Mouse (Mus musculus): ENCODE results near the gene Arhgef15.
"Not testable (repeated sequence)": the region's sequence is repeated elsewhere in the genome, so short reads cannot be mapped to it uniquely, and the experiment has no call there.

Arhgef15 gene

GRCm38 (mm10) chr11:68966554-68966953, 9.3 kb upstream of the Arhgef15 start:
- in situ Hi-C loops (cut with MboI; ENCODE audit: low sequenced_read_pairs), result no loop called here

DNA sequence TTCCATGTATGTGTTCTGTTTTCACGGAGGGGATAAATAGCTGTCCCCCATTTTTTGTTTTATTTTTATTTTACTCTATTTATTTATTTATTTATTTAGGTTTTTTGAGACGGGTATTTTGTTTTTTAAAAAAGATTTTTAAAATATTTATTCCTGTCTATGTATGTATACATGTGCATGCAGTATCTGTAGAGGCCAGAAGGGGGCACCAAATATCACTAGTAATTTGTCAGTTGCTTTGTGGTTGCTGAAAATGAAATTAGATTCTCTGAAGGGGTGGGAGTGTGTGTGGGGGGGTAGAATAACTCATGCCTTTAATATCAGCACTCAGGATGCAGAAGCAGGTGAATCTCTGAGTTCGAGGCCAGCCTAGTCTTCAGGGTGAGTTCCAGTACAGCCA, 8.6 kb upstream of the Arhgef15 start:
- in situ Hi-C loops (cut with MboI; ENCODE audit: low sequenced_read_pairs), result no loop called here

DNA sequence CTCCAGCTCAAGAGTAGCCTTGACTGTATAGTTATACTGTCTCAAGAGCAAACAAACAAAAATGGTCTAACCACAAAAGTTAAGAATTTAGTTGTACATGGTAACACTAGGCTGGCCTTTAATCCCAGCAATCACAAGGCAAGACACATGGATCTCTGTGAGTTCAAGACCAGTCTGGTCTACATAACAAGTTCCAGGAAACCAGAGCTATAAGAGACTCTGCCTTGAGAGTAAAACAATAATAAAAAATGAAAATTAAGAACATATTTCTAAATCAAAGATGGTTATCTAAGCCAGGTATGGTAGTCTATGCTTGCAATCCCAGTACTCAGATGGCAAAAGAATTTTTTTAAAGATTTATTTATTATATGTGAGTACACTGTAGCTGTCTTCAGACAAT, 7.8 kb upstream of the Arhgef15 start:
- in situ Hi-C loops (cut with MboI; ENCODE audit: low sequenced_read_pairs), result no loop called here

GRCm38 (mm10) chr11:68963405-68963804, 6.1 kb upstream of the Arhgef15 start:
- in situ Hi-C loops (cut with MboI; ENCODE audit: low sequenced_read_pairs), result no loop called here

- in situ Hi-C loops (cut with MboI; ENCODE audit: low sequenced_read_pairs), result not testable (repeated sequence)
Observed at GRCm38 (mm10) chr11:68962159-68962558, 4.9 kb upstream of the Arhgef15 start.

GRCm38 (mm10) chr11:68961596-68961995, 4.3 kb upstream of the Arhgef15 start:
- in situ Hi-C loops (cut with MboI; ENCODE audit: low sequenced_read_pairs), result no loop called here

DNA sequence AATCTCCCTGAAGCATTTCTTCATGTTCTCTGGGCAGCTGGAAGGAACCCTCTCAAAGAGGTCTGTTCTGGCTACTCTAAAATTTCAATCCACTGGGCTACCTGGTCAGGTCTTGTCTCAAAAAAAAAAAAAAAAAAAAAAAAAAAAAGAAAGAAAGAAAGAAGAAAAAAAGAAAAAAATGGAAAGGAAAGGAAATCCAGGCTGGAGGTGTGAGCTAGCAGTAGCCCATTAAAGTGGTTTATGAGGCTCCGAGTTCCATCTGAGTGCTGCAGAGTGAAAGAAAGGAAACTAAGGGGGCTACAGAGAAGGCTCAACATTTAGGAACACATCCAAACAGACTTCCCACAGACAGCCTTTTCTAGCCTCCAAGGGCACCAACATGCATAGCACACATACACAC, 691 bp upstream of the Arhgef15 start:
- in situ Hi-C loops (cut with MboI; ENCODE audit: low sequenced_read_pairs), result no loop called here

- in situ Hi-C loops (cut with MboI; ENCODE audit: low sequenced_read_pairs), result no loop called here
Observed at GRCm38 (mm10) chr11:68956697-68957096, 583 bp downstream of the Arhgef15 start.

- in situ Hi-C loops (cut with MboI; ENCODE audit: low sequenced_read_pairs), result no loop called here
Observed at GRCm38 (mm10) chr11:68956107-68956506, 1.2 kb downstream of the Arhgef15 start.

GRCm38 (mm10) chr11:68955473-68955872, 1.8 kb downstream of the Arhgef15 start:
- in situ Hi-C loops (cut with MboI; ENCODE audit: low sequenced_read_pairs), result no loop called here

DNA sequence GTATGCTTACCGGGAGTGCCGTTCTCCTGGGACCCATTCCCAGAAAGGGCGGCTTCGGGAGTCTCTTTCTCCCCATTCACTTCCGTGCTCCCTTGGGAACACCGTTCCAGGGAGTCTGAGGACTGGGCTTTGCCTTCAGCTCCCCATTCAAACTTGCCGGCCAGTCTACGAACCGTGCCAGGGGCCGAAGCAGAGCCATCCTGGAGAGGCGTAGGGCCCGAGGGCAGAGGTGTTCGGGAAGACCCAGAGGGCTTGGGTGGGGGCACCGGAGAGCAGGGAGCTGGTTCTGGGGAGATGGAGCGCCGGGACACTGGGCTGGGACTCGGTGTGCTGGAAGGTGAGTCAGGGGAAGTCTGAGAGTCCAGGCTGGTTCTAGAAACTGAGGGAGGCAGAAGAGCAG, 2.9 kb downstream of the Arhgef15 start:
- in situ Hi-C loops (cut with MboI; ENCODE audit: low sequenced_read_pairs), result no loop called here

GRCm38 (mm10) chr11:68953903-68954302, 3.4 kb downstream of the Arhgef15 start:
- in situ Hi-C loops (cut with MboI; ENCODE audit: low sequenced_read_pairs), result no loop called here

GRCm38 (mm10) chr11:68947542-68947993, 9.7 kb downstream of the Arhgef15 start:
- in situ Hi-C loops (cut with MboI; ENCODE audit: low sequenced_read_pairs), result no loop called here

- in situ Hi-C loops (cut with MboI; ENCODE audit: low sequenced_read_pairs), result no loop called here
Observed at GRCm38 (mm10) chr11:68946806-68947440, 10.4 kb downstream of the Arhgef15 start.

GRCm38 (mm10) chr11:68946001-68946400, 11.3 kb downstream of the Arhgef15 start:
- in situ Hi-C loops (cut with MboI; ENCODE audit: low sequenced_read_pairs), result no loop called here

- in situ Hi-C loops (cut with MboI; ENCODE audit: low sequenced_read_pairs), result no loop called here
Observed at GRCm38 (mm10) chr11:68945245-68945644, 12.0 kb downstream of the Arhgef15 start.

DNA sequence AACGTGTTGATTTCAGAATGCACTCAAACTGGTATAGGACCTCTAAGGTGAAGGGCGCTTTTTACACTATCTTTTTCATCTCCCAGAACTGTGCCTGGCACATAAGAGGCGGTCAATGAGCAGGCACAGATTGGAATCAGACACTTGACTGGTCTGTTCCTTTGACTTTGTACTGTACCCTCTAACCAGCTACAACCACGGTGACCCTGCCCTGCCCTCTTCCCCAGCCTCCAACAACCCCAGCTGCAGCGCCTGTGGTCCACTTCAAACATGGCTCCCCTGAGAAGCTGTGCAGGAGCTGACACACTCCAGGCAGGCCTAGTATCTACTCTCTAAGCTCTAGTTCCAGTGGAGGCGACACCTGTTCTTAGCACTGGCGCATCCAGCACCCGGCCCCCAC, 14.5 kb downstream of the Arhgef15 start:
- in situ Hi-C loops (cut with MboI; ENCODE audit: low sequenced_read_pairs), result no loop called here

GRCm38 (mm10) chr11:68940516-68940915, 16.8 kb downstream of the Arhgef15 start:
- in situ Hi-C loops (cut with MboI; ENCODE audit: low sequenced_read_pairs), result no loop called here

- in situ Hi-C loops (cut with MboI; ENCODE audit: low sequenced_read_pairs), result no loop called here
Observed at GRCm38 (mm10) chr11:68939451-68940304, 17.6 kb downstream of the Arhgef15 start.

DNA sequence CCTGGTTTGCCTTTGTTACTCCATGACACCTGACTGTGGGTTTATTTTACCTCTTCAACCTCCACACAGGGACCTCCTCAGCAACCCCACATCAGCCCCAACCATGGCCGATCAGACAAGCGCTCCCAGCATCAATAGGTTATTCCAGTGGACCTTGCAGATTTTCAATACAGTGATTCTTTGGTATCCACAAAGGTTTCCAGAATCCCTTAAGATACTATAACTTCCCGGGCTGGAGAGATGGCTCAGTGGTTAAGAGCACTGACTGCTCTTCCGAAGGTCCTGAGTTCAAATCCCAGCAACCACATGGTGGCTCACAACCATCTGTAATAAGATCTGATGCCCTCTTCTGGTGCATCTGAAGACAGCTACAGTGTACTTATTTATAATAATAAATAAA, 20.3 kb downstream of the Arhgef15 start:
- in situ Hi-C loops (cut with MboI; ENCODE audit: low sequenced_read_pairs), result not testable (repeated sequence)

GRCm38 (mm10) chr11:68933885-68934507, 23.3 kb downstream of the Arhgef15 start:
- in situ Hi-C loops (cut with MboI; ENCODE audit: low sequenced_read_pairs), result no loop called here

DNA sequence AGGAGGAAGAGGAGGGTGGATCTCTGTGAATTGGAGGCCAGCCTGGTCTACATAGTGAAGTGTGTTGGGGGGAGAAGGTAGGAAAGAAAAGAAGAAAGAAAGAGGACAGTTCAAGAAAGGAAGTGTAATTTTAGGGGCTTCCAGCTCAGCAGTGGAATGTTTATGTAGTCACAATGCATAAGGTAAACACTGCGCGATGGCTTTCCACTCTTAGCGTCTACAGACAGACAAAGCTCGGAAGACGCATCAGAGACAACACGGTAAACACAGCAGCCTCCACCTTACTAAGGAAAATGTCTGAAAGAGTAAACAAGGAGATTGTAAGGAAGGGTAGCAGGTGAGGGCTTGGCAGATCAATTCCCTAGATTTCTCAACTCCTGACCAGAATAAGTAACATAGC, 27.3 kb downstream of the Arhgef15 start:
- in situ Hi-C loops (cut with MboI; ENCODE audit: low sequenced_read_pairs), result no loop called here

All from CH12F3 (cell line).